Mouse (Mus musculus) megakaryocyte, embryonic 14.5 days (primary cell): ENCODE data around the gene Stox2.

Experiments
- FLI1 ChIP-seq: IDR thresholded peaks from 2 replicates; pipeline ENCODE4 v1.6.1; 2012; ENCODE audit warnings: low read length, inconsistent platforms, mixed read lengths
- GATA1 ChIP-seq: IDR thresholded peaks from 3 replicates; pipeline ENCODE4 v1.6.1; 2012; ENCODE audit warnings: mixed read lengths, low read length, inconsistent platforms, borderline replicate concordance

DNA sequence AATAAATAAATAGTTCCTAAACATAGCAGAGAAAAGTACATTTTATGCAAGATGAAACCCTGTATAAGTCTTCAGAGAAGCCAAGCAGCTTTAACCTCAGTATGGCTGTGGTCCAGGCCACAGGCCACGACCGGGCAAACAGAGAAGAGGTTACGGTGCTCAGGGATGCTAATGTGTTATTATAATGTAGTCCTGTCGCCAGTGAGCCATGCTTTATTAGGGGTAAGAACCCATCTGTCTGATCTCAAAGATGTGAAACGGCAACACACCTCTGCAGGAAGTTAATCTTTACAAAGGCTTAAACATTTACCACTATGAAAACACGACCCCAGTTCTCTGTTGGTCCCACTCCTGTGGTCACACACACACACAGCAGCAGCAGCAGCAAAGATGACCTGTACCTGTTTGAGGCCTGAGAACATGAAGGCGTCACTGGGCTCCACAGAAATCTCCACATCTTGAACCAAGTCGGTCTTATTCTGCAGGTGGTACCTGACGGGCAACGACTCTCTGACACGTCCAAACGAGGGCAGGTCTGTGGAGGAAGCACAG lies 48.5 kb upstream of the Stox2 start:
- no peak for TF ChIP-seq GATA1
- no peak for TF ChIP-seq FLI1
